Mouse (Mus musculus) stomach, postnatal 0 days (tissue): ENCODE measurements at regions not wholly inside any gene's neighbourhood (a gene's known extent, or its start where the extent isn't known, plus 50 kb on each side); places are given as distances from the start of the nearest gene placed in this dataset.

Experiments used
- CTCF ChIP-seq: IDR thresholded peaks from 2 replicates; pipeline ENCODE4 v1.5.1; 2016; ENCODE audit warnings: antibody characterized with exemption, low read depth, mild to moderate bottlenecking, moderate library complexity
- EP300 ChIP-seq: optimal IDR thresholded peaks from 2 replicates; pipeline ENCODE3; 2016; ENCODE audit warnings: antibody characterized with exemption

DNA sequence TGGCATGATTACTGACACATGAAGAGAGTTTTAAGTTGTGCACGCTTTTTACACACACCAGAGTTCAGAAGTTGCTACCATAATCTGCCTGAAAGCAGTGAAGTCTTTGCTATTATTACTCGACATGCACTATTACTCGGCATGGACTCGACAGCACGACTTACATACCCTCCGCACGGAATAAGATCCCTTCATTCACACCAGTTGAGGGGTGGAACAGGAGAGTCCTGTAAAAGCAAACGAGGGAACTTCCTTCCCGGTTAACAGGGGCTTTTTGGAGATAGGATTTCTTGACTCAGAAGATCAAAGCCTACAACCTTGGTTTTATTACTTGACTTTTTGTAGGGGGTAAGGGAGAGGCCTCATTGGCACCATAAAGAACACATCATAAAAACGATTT, 416.4 kb upstream of the Nr5a2 start:
- TF ChIP-seq CTCF (no peak), EP300 (no peak)
